Mouse (Mus musculus): ENCODE measurements at regions not wholly inside any gene's neighbourhood (a gene's known extent, or its start where the extent isn't known, plus 50 kb on each side); places are given as distances from the start of the nearest gene placed in this dataset.

- Histone ChIP-seq H3K27me3 (ENCODE audit: insufficient read depth, poor library complexity, severe bottlenecking) (no peaks in the 10 kb centered on the region), H3K36me3 (no peaks in the 10 kb centered on the region), H3K4me3 (no peak overlapping the region), H3K27ac (no peak overlapping the region), H3K4me1 (no peaks in the 10 kb centered on the region), H3K9me3 (no peaks in the 10 kb centered on the region)
- WGBS, result 81% methylated on average over 10 of the region's 10 CpGs
- no peak for DNase-seq (ENCODE audit: low spot score)
Measured at GRCm38 (mm10) chr11:52701682-52702081, 62.8 kb upstream of the Fstl4 start.

- H3K9me3 ChIP-seq, result no peaks in the 10 kb centered on the region
- DNase-seq (ENCODE audit: low spot score), result no peak
- H3K27me3 ChIP-seq (ENCODE audit: insufficient read depth, poor library complexity, severe bottlenecking), result no peaks in the 10 kb centered on the region
- no peak overlapping the region for H3K4me3 ChIP-seq
- H3K36me3 ChIP-seq, result no peaks in the 10 kb centered on the region
- WGBS, result 80% methylated on average over 4 of the region's 4 CpGs
- H3K27ac ChIP-seq, result no peak overlapping the region
- no peaks in the 10 kb centered on the region for H3K4me1 ChIP-seq
Measured at GRCm38 (mm10) chr11:52703391-52703790, 61.0 kb upstream of the Fstl4 start.

All from heart, embryonic 10.5 days (tissue).